Mouse (Mus musculus) kidney, adult 2 months (tissue): ENCODE data around the gene Myadml2.

Experiments
- CTCF ChIP-seq: fragments of 200-500 bp; conservative IDR thresholded peaks from 2 replicates; pipeline ENCODE4 v1.5.1; 2011; ENCODE audit warnings: low read depth, mild to moderate bottlenecking, control low read depth, low read length, moderate library complexity, mixed read lengths; ENCODE audit not compliant: insufficient read depth, insufficient read length
- POLR2A ChIP-seq: fragments of 200-500 bp; IDR thresholded peaks from one replicate; pipeline ENCODE4 v1.6.1; 2011; ENCODE audit warnings: low read depth, low read length, control low read depth

- TF ChIP-seq POLR2A, result no peak
- TF ChIP-seq CTCF, result no peak
These were observed 35.6 kb upstream of the Myadml2 start for GRCm38 (mm10) chr11:120683536-120683935.
